Mouse (Mus musculus) hindlimb bud, embryonic 11.5 days (tissue): Measurements from ENCODE around the gene Cdh15.

Experiments
- DNase-seq: peaks from one replicate; pipeline ENCODE4 v3.0.0-alpha.2; 2012; ENCODE audit warnings: low read depth, low spot score; ENCODE audit errors: extremely low spot score

Gene Cdh15

DNA sequence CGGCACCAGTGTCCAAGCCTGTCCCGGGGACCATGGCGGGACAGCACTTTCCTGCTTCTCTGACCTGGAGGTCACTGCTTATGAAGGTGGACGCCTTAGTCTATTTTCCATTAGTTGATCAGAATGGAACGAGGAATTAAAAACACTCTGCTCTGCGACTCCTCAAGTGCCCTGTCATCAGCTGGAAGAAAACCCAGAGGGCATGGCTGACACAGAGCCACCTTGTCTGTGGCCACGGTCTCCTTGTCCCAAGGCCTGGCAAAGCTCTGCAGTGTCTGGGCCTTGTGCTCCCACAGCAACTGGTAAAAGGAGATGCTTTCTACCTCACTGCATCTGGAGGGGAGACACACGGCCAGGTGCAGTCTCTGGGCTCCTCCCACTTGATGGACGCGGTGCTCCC, 35.9 kb downstream of the Cdh15 start:
- no peak for DNase-seq

DNA sequence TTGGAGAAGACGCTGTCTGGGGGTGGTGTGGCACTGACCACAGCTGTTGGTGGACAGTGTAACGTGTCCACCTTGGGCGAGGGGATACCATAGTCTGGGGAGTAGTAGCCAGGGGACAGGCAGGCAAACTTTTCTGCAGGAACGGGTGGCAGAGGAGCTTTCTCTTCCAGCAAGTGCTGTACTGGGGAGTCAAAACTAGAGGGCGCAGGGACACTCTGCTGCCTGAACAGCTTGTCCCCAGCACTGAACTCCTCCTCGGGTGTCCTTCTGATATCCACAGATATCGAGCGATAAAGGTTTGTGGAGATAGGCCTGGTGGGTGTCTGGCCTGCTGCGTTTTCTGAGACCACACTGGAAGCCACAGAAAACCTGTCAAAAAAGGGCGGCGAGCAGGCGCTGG, 43.7 kb downstream of the Cdh15 start:
- no peak for DNase-seq

GRCm38 (mm10) chr8:122893451-122893850, 45.7 kb downstream of the Cdh15 start:
- no peak for DNase-seq

DNA sequence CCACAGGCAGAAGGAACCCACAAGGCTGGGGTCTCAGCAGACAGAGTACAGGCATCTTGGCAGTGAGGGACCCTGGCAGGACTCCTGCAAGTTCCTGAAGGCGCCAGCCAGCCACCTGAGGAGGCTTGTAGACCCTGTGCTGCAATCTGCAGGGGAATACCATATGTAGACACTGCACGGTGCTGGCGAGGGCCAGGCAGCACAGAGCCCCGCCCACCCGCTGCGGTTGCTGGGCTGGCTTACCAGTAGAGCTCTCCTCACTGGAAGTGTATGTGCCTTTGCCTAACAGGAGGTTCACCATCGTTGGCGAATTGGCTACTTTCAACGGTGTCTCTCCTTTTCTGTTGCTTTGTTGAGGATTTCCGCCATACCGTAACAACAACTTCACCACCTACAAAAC, 48.6 kb downstream of the Cdh15 start:
- DNase-seq: no peak

- DNase-seq: no peak
Measured at GRCm38 (mm10) chr8:122897200-122897599, 49.4 kb downstream of the Cdh15 start.

DNA sequence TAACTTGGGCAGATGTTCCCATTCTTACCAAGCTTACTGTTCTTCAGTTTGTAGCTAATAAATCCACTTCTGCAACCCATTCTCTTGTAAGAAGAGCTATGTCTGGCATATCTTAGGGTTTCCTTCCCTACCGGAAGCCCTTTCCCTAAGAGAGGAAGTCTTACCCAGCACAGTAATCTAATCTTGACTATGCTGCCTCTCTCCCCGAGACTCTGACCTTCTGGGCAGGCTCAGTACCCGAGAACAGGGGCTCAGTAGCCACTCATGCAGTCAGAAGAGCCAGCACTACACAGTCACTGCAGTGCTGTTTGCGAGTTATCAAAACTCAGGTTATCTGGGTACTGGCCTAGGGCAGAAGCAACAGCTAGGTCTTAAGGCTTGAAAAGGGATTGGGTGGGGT, 50.3 kb downstream of the Cdh15 start:
- no peak for DNase-seq

DNA sequence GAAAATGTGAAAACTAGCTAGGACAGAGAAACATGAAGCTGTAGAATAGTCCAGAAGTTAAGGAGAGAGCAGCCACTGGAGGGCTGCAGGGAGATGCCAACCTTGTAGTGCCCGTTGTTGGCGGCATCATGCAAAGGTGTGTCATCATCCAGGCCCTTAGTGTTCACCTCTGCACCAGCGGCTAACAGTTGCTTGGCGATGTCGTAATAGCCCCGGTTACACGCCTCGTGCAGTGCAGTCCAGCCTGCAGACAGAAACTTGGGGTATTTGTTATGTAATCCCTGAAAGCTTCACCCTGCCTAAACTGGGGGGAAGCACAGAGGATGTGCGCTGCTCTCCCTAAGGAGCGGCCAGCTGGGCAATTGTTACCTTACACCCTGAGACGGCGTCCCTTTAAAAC, 50.7 kb downstream of the Cdh15 start:
- no peak for DNase-seq

- no peak for DNase-seq
Measured at GRCm38 (mm10) chr8:122899085-122899484, 51.3 kb downstream of the Cdh15 start.

- no peak for DNase-seq
Measured at GRCm38 (mm10) chr8:122901476-122901875, 53.7 kb downstream of the Cdh15 start.

DNA sequence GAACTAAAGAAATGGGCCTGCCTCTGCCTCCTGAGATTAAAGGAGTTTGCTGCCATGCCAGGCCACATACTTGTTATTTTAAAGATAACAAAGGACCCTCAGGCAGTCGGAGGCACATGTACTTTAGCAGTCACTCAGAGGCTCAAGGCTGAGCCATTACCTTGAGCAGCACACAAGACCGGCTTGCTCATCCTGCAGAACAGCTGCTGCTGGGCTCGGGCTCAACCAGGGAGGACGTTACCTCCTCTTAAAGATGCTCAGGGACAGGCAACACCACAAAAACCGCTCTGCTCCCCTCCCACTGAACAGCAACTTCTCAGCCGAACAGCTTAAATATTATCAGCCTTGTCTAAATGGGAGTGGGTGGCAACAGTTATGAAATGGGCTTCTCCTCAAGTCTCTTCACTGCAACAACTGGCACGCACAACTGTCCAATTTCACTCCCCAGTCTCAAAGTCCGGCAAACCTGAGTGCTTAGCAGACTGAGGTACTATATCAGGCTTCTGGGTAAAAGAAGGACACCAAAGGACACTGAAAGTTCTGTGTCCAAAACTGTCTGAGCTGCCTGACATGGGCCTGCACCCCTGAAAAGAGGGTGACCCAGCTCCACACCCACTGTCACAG, 54.2 kb downstream of the Cdh15 start:
- DNase-seq: no peak

DNA sequence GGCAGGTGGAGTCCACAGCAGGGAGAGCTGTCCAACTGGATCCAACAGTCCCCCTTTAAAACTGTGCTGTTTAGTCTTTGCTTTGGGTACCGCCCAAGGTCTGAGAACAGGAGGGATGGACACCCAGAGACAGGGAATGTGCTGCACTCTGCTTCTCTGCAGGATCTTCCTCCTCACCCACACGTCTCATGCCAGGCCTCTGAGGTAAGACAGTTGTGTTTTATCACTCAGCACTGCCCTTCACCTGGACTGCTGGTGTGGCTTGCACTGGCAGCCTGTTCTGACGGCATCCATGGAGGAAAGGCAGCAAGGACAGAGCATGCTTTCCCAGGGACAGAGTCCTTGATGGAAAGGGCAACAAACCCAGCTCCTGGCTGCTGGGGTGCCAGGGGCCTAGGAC, 54.8 kb downstream of the Cdh15 start:
- no peak for DNase-seq

GRCm38 (mm10) chr8:122903002-122903401, 55.2 kb downstream of the Cdh15 start:
- no peak for DNase-seq

DNA sequence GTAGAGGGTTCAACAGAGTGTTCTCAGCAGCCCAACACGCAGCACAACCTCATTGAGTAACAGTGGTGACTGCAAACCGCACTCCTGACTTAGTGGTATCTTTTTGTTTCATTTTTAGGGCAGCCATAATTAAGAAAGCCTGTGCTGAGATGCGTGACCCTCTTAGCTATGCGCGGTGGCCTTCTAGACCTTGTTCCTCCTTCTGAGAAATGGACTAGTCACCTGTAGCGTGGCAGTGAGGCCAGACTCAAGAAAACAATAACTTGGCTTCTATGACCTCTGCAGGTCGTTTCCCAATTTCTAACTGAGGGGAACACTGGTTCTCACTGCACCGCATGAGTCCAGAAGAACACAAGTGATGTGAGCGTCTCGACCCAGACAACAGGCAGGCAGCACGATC, 56.7 kb downstream of the Cdh15 start:
- DNase-seq: no peak

DNA sequence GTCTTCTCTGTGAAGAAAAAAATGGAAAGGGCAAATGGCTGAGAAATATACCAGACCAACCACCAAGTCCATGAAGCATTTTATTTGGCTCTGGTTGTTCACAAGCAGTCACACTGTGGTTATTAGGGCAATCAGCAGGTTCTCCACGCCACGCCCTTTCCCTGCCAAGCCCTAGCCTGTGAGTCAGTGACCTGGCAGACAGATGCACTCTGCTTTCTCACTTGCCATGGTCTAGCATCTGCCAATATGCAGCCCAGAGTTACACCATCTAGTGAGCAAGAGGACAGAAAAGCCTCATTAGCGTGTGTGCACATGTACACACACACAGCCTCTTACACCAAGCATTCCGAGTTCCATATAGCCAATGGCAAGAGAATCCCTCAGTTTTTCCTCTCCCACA, 57.6 kb downstream of the Cdh15 start:
- no peak for DNase-seq

DNA sequence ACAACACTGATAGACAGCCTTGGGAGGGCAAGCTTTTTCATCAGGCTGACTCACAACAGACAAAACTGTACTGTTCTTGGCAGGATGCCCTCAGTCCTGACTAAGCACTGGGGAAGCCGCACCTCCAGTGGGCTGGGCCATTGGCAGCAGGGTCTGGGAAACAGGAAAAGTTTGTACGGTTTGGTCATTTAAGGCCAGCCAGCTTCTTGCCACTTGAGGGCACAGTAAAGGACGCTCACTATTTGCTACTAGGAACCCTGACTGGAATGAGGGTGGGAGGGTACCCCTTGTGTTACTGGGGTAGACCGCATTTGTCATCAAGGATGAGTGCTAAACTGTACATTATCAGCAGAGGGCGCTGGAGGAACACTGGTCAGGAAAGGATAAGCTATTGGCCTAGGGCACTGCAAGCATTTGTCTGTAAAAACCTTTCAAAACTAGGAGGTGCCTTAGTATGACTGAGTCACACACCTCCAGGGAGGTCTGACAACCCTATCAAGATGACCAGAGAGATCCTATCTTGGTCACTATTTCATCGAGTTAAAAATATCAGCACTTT, 58.8 kb downstream of the Cdh15 start:
- DNase-seq: peak; percentile 52

GRCm38 (mm10) chr8:122912150-122912549, 64.4 kb downstream of the Cdh15 start:
- DNase-seq: no peak

GRCm38 (mm10) chr8:122912871-122913270, 65.1 kb downstream of the Cdh15 start:
- no peak for DNase-seq

DNA sequence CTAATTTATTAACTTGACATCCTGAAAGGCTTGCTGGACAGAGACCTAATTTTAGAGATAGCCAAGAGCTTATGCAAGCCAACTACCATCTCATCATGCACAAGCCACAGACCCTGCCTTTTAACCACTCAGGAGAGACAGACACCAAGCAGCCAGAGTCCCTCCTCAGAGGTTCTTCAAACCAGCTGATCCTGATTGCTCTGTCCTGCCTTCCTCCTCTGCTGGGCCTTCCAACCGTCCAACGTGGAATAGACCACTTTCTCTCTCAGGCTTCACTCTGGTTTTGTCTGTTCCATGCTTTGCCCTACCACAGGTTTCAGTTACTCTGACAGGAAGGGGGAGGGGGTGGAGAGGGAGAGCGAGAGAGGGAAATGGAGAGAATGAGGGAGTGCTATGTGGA, 69.0 kb downstream of the Cdh15 start:
- no peak for DNase-seq
